Mouse (Mus musculus): ENCODE results near the gene Wdr89. TPM values are rescaled to one million over a fixed set of nuclear protein-coding genes. Genes with fewer than 3 reads are reported as not detected.

Gene Wdr89
- total RNA-seq, 2 experiments from 2014 or later: 2.5 TPM

DNA sequence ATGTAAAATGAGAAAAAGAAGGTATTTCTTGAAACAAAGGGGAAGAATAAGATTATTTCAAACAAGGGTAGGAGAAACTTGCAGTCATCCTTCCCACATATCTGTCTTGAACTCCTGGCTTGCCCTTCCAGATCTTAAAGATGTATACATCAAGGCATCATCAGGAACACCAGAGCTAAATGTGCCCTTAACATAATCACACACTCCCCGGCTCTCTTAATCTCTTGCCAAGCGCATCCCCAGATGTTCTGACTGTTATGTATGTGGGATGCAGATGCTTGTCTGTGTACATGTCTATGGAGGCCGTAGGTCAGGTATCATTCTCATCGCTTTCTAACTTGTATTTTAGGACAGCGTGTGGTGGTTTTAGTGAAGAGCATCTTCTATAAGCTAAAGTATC, 46.0 kb downstream of the Wdr89 start:
- no peak for DNase-seq
- intact Hi-C loops (cut with DNase I): no loop called here

DNA sequence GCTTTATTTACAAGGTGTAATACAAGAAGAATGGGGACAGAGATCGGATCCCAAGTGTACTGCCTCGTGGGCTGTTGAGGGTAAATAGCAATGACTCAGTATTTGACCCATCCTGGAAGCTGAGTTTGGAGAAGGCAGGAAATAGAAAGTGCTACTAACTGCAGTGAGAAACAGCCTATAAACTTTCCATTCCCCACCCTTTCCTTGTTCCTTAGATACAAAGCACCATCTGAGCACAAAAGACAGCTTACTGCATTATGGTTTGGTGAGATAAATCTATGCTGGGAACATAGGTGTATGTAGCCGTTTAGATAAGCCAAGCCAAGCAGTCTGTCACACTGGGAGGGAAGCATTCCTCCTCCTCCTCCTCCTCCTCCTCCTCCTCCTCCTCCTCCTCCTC, 46.5 kb downstream of the Wdr89 start:
- intact Hi-C loops (cut with DNase I): no loop called here
- no peak for DNase-seq

DNA sequence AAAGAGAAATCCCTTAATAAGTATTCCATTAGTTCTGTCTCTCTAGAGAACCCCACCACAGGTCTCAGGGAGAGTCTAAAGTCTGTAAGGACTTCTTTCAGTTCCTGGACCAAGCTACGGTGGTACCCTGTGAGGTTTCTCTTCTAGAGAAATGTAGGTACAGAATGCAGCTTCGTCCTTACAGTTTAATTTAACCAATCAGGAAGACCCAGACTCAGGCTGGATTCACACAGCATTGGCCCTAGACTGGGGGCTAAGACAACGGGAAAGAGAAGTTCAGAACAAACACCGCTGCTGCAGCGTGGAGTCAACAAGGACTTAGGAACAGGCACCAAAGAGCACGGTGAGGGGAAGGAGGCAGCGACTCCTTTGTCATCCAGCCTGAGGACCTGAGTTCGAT, 52.5 kb downstream of the Wdr89 start:
- DNase-seq: no peak
- intact Hi-C loops (cut with DNase I): no loop called here

DNA sequence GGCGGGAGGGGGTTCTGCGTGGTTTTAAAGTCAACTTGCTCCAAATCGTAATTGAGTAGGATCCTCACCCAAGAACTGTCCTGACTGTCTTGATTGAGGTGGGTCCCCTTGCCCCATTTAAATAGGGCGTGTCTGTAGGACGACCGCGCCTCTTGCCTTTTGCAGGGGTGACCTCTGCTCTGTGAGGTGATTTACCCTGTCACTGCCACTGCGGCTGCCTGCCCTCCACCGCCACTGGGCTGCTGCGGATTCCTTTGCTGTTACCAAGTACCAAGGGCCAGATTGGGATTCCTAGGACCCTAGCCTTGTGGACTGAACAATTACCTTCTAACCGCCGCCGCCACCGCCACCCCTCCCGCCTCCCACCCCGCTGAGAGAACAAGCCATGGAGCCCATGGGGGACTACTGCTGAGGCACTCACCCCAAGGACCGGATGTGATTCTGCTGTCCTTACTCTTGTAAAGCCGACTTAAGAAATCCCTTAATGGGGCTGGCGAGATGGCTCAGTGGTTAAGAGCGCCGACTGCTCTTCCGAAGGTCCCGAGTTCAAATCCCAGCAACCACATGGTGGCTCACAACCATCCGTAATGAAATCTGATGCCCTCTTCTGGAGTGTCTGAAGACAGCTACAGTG, 53.1 kb downstream of the Wdr89 start:
- intact Hi-C loops (cut with DNase I): no loop called here
- peak; percentile 19 to 39 for DNase-seq

DNA sequence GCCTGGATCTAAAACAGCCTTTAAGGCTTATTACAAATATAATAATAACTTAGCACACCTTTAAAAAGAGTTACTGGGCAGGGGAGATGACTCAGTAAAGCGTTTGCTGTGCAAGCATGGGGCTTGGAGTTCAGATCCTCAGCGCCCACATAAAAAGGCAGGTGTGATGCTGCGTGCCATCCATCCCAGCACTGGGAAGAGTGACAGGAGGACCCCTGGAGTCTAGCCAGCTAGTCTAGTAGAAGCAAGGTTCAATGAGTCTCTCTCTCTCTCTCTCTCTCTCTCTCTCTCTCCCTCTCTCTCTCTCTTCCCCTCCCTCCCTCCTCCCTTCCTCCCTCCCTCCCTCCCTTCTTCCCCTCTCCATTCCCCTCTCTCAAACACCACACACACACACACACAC, 53.8 kb downstream of the Wdr89 start:
- intact Hi-C loops (cut with DNase I): no loop called here
- peak in 1 of 2 experiments; percentile 19 for DNase-seq

DNA sequence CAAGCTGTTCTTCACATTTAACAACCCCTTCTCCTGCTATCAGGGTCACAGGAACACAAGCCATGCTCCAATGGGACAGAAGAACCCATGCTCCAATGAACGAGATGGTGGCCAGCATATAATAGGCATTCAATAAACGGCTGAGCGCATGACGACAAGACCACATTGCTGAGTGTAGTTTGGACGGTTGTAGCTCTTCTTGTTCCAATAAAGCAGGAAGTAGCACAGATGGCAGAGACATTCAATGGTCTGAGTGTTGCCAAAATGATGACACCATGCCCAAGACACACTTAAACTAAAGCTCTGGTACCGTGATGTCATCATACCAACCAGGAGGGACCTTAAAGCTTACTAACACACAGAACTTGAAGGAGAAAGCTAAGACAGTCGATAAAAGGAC, 56.6 kb downstream of the Wdr89 start:
- intact Hi-C loops (cut with DNase I): no loop called here
- DNase-seq: no peak

DNA sequence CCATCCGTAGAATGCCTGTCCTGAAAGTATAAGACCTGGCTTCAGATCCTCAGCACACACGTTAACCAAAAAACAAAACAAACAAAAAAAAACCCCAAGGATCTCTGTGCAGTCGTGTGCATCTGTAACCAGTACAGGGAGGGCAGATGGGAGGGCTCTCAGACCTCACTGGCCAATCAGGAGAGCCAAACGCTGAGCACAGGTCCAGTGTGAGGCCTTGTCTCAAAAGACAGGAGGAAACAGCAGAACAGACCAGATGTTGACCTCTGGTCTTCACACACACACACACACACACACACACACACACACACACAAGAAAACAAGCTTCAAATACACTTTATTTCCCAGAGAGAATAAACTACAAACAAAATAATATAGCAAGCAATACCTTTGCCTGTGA, 69.8 kb downstream of the Wdr89 start:
- intact Hi-C loops (cut with DNase I): loop anchor here (5.0 kb wide), 2 partner anchors 58 to 72 kb away; no protein-coding TSS in a partner anchor
- peak in 1 of 2 experiments; percentile 16 for DNase-seq

DNA sequence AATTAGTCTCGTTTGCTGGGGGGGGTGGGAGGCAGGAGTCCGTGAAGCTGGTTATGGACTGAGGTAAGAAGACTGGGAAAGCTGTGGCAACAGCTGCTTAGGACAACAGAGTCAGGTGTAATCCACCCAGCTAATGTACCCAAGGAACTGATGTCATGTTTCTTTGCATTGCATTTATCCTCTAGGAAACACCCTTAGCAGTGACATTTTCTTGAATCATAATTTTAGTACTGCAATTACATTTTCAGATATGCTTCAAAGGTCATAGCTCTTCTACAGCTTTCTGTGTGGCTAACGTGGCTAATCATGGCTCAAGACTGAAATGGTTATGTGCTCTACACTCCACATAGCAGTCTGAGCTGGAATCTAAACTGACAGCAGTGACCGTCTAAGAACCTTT, 70.3 kb downstream of the Wdr89 start:
- no peak for DNase-seq
- intact Hi-C loops (cut with DNase I): loop anchor here (5.0 kb wide), 2 partner anchors 58 to 72 kb away; no protein-coding TSS in a partner anchor

DNA sequence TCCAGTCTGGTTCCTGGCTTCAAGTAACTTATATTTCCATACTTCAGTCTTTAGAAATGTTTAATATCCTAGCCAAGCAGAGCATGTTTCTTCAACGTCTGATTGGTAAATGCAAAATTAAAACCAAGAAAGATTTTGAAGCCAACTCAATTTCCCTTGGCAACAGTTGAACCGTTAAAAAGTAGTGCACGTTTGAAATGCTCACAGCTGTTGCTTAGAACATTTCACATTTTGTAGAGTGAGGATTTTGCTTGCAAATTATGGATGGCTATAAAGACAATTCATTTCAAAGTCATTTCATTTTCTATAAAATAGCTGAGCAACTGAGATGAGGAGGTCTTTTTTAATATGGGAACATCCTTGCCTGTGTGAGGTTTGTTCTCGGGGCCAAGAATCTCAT, 71.6 kb downstream of the Wdr89 start:
- DNase-seq: no peak
- intact Hi-C loops (cut with DNase I): loop anchor here (5.0 kb wide), 2 partner anchors 60 to 70 kb away; no protein-coding TSS in a partner anchor

DNA sequence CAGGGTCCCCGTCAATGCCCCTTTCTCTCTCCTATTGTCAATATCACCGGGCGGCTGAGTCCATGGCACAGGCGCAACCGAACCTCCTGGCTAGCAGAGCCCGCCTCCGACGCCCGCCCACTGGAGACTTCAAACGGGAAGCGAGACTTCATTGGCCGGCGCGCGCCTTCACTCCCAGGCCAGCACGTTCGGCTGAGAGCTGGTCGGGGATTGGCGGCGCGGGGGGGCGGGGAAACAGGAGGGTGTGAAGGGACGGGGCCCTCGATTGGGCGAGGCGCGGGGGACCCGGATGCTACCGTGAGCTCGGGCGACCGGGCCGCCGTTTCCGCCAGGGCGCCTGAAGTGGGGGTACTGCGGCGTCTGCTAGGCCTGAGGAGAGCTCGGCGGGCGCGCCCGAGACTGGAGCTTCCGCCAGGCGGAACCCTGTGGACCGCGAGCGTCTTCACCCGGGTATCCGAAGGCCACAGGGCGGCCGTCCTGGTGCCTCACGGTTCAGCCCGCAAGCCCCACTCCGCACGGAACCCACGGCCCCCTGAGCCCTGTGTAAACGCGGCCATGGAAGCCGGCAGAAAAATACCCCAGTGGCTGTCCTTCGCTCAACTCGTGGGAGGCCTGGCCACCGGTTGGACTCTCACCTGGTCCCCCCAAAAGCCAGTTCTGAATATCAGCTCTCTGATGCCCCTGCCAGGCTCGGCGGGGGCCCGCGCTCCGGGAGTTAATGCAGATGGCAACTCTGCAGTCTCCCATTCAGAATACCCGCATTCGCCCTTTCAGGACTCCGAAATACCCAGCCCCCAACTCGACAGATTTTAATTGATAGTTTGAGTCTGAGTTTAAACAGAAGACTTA, 73.0 kb downstream of the Wdr89 start, which contains the start of gene Ppp2r5e:
Gene Ppp2r5e (minus strand): TSS at position 92 of the 849 bp plus-strand sequence.
- intact Hi-C loops (cut with DNase I): loop anchor here (5.0 kb wide), 2 partner anchors 61 to 69 kb away; no protein-coding TSS in a partner anchor
- peak; percentile 98 to 99 for DNase-seq

DNA sequence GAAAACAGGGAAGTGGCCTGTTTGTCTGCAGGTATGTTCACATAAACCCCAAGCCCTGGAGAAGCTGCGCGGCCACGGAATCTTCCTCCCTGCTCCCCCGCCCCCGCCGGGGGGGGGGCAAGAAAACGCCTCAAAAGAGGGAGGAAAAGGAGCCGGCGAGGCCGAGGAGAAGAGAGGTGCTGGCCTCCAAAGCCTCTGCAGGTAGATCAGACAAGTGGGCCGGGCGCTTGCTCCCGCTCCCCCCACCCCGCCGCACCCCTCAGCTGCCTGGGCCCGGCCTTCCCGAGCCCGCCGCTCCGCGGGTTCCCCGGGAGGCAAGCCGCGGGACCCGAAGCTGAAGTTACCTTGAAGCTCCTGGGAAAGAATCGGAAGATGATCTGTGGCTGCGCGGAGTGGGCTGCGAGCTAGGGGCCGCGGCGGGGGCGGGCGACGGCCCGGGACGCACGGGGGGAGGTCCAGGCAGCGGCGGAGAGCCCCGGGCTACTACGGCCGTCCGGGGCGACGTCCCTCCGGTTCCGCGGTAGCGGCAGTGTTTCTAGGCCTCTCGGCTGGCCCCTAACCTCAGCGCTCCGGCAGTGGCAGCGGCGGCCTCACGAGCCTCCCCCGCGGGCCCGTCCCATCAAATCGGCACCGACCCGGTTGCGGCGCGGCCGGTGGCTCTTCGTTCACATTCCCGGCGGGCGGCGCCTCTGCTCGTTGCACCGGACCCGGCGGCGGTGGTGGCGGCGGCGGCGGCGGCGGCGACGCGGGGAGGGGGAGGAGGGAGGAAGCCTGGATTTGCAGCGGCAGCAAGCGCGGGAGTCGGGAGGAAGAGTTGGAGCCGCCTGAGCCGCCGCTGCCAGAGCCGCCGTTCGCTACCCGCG, 73.8 kb downstream of the Wdr89 start:
- peak in 1 of 2 experiments; percentile 40 for DNase-seq

DNA sequence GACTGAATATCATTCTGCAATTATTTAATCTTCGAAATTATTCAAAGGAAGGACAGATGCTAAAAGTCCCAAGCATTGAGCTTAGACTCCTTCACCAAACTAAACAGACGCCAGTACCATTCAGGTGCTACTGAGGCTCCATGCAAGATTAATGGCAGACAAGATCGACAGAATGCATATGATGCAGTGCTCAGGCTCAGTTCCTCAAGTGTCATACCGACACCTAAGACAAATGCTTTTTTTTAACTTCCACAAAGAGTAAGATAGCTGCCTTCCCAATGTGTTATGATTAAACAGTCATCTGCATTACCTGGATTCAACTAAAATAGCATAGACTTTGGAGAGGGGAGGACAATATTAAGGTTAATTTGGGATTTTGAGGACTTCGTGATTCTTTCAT, 74.9 kb downstream of the Wdr89 start:
- DNase-seq: no peak
- intact Hi-C loops (cut with DNase I): loop anchor here (2.0 kb wide), 1 partner anchor 130 kb away; no protein-coding TSS in a partner anchor

More for the DNA sequence above, 73.8 kb downstream of the Wdr89 start:
- intact Hi-C loops (cut with DNase I): loop anchor here (2.0 to 5.0 kb wide), 3 partner anchors 62 to 131 kb away; no protein-coding TSS in a partner anchor

DNA sequence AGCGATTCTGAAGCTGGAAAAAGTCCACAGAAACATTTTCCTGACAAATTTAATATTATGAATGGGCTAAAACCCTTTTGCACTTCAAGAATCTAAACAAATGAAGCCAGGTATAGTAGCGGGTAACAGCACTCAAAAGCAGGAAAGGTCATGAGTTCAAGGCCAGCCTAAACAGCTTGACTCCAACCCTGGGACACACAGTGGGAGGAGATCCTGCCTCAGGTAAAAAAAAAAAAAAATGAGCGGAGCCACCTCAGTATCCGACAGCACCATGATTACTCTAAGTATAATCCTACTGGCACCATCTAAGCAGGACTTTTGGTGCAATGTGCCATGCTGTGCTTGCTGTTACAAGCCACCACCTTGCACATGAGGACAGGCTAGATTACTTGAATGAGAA, 75.5 kb downstream of the Wdr89 start:
- intact Hi-C loops (cut with DNase I): loop anchor here (2.0 kb wide), 1 partner anchor 129 kb away; no protein-coding TSS in a partner anchor
- no peak for DNase-seq

DNA sequence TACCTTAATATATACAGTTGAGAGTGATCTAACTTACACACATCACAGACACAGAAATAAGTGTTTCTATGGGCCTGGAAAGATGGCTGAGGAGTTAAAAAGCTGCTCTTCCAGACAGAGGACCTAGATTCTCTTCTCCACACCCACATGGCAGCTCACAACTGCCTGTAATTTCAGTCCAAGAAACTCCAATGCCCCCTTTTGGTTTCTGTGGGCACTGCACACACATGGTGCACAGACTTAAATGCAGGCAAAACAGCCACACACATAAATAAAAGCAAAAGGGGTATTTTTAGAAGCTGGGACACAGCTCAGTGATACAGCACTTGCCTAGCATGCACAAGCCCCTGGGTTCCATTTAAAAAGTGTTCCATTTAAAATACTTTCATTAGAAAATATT, 81.8 kb downstream of the Wdr89 start:
- no peak for DNase-seq
- intact Hi-C loops (cut with DNase I): no loop called here

DNA sequence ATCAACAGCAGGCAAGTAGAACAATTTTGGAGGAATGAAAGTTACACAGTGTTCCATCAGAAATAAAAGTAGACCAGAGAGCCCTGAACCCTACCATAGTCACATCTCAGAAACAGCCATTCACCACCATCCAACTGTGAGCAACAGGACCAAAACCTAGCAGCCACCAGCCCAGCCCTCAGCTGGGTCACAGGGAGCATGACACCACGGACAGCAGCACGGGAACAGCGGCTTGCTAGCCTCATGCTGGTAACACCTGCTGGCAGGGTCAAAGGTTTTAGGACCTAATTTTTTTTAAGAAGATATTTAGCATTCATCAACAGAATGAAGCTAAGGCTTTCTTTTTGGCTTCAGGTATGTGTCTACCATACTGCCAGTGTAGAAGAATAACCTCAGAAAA, 85.6 kb downstream of the Wdr89 start:
- intact Hi-C loops (cut with DNase I): no loop called here
- no peak for DNase-seq

Other genes with a start within 250 kb of the Wdr89 start
- gene Ppp2r5e, start 73.3 kb downstream of the Wdr89 start, total RNA-seq (2021): 10 to 100 TPM; 35.3 to 36.2 TPM
- gene Sgpp1, start 66.2 kb upstream of the Wdr89 start, total RNA-seq (2021): 10 to 100 TPM; 17.9 TPM
- 10 to 100 TPM; 44.8 to 47.9 TPM for gene Syne2, start 148.6 kb upstream of the Wdr89 start, total RNA-seq (2021)

Measured in heart, postnatal 14 days (tissue).